Mouse (Mus musculus): Measurements from ENCODE around the gene Insig2. TPM values are rescaled to one million over a fixed set of nuclear protein-coding genes. Genes with fewer than 3 reads are reported as not detected.

Insig2 gene
- polyA plus RNA-seq, 1 experiment, result 21.7 TPM

GRCm38 (mm10) chr1:121277466-121277865 lies 54.9 kb downstream of the Insig2 start:
- Histone ChIP-seq H3K9ac (ENCODE audit: low read depth, poor library complexity, severe bottlenecking) (no peak overlapping the region), H3K27me3 (ENCODE audit: control insufficient read depth, insufficient read depth, low read length, poor library complexity, severe bottlenecking) (no peaks in the 10 kb centered on the region), H3K4me3 (ENCODE audit: low read depth, low read length) (no peak overlapping the region), H3K9me3 (replicated peaks; ENCODE audit: control insufficient read depth, insufficient read depth, low read length, poor library complexity, severe bottlenecking) (no peaks in the 10 kb centered on the region), H3K36me3 (ENCODE audit: control insufficient read depth, insufficient read depth, low read length, poor library complexity, severe bottlenecking) (no peaks in the 10 kb centered on the region), H3K4me1 (ENCODE audit: control insufficient read depth, insufficient read depth, low read length) (no peaks in the 10 kb centered on the region), H3K27ac (ENCODE audit: insufficient read depth, low read length) (no peak overlapping the region)
- TF ChIP-seq EP300 (IDR thresholded peaks at IDR 0.05; ENCODE audit: insufficient read depth, low read depth, low read length), result no peak
- no peak for TF ChIP-seq CTCF (IDR thresholded peaks at IDR 0.05; ENCODE audit: low read depth, low read length)
- no peak for TF ChIP-seq POLR2A (IDR thresholded peaks at IDR 0.05; ENCODE audit: insufficient read depth, low read length)

- Histone ChIP-seq H3K9ac (ENCODE audit: low read depth, poor library complexity, severe bottlenecking) (no peak overlapping the region), H3K4me1 (ENCODE audit: control insufficient read depth, insufficient read depth, low read length) (no peaks in the 10 kb centered on the region), H3K27ac (ENCODE audit: insufficient read depth, low read length) (no peak overlapping the region), H3K4me3 (ENCODE audit: low read depth, low read length) (no peak overlapping the region), H3K9me3 (replicated peaks; ENCODE audit: control insufficient read depth, insufficient read depth, low read length, poor library complexity, severe bottlenecking) (no peaks in the 10 kb centered on the region), H3K27me3 (ENCODE audit: control insufficient read depth, insufficient read depth, low read length, poor library complexity, severe bottlenecking) (no peaks in the 10 kb centered on the region), H3K36me3 (ENCODE audit: control insufficient read depth, insufficient read depth, low read length, poor library complexity, severe bottlenecking) (no peaks in the 10 kb centered on the region)
- TF ChIP-seq POLR2A (IDR thresholded peaks at IDR 0.05; ENCODE audit: insufficient read depth, low read length) (no peak), CTCF (IDR thresholded peaks at IDR 0.05; ENCODE audit: low read depth, low read length) (no peak), EP300 (IDR thresholded peaks at IDR 0.05; ENCODE audit: insufficient read depth, low read depth, low read length) (no peak)
These were observed 56.4 kb downstream of the Insig2 start for GRCm38 (mm10) chr1:121275961-121276506.

- Histone ChIP-seq H3K4me3 (ENCODE audit: low read depth, low read length) (no peak overlapping the region), H3K9me3 (replicated peaks; ENCODE audit: control insufficient read depth, insufficient read depth, low read length, poor library complexity, severe bottlenecking) (no peaks in the 10 kb centered on the region), H3K27ac (ENCODE audit: insufficient read depth, low read length) (no peak overlapping the region), H3K4me1 (ENCODE audit: control insufficient read depth, insufficient read depth, low read length) (no peaks in the 10 kb centered on the region), H3K36me3 (ENCODE audit: control insufficient read depth, insufficient read depth, low read length, poor library complexity, severe bottlenecking) (no peaks in the 10 kb centered on the region), H3K9ac (ENCODE audit: low read depth, poor library complexity, severe bottlenecking) (no peak overlapping the region), H3K27me3 (ENCODE audit: control insufficient read depth, insufficient read depth, low read length, poor library complexity, severe bottlenecking) (no peaks in the 10 kb centered on the region)
- no peak for TF ChIP-seq EP300 (IDR thresholded peaks at IDR 0.05; ENCODE audit: insufficient read depth, low read depth, low read length)
- TF ChIP-seq POLR2A (IDR thresholded peaks at IDR 0.05; ENCODE audit: insufficient read depth, low read length), result no peak
- TF ChIP-seq CTCF (IDR thresholded peaks at IDR 0.05; ENCODE audit: low read depth, low read length), result no peak
These were observed 72.1 kb downstream of the Insig2 start for GRCm38 (mm10) chr1:121260171-121260741.

Other genes with a start within 250 kb of the Insig2 start
- 18.3 and 21.9 TPM in 2 replicates for gene Ccdc93, start 98.5 kb upstream of the Insig2 start, polyA plus RNA-seq (2011; ENCODE audit: insufficient read depth, insufficient read length, low read depth, missing spikeins)
- not detected in 2 replicates for gene Htr5b, start 195.9 kb upstream of the Insig2 start, polyA plus RNA-seq (2011; ENCODE audit: insufficient read depth, insufficient read length, low read depth, missing spikeins)
- gene Ddx18, start 235.4 kb upstream of the Insig2 start, polyA plus RNA-seq (2011; ENCODE audit: insufficient read depth, insufficient read length, low read depth, missing spikeins), result 128 and 137 TPM in 2 replicates

Measured in ES-Bruce4 (cell line).